Mouse (Mus musculus): ENCODE data around the gene Cxcl13.

Cxcl13 gene

GRCm38 (mm10) chr5:95983797-95984486 lies 27.2 kb downstream of the Cxcl13 start:
- DNase-seq (ENCODE audit: low spot score in 2 of 2), result no peak

GRCm38 (mm10) chr5:95991339-95992292 lies 34.9 kb downstream of the Cxcl13 start:
- DNase-seq (ENCODE audit: low spot score in 2 of 2), result no peak

GRCm38 (mm10) chr5:95997276-95997675 lies 40.5 kb downstream of the Cxcl13 start:
- DNase-seq (ENCODE audit: low spot score in 2 of 2), result no peak

GRCm38 (mm10) chr5:96003348-96003747 lies 46.6 kb downstream of the Cxcl13 start:
- no peak for DNase-seq (ENCODE audit: low spot score in 2 of 2)

- no peak for DNase-seq (ENCODE audit: low spot score in 2 of 2)
Observed at GRCm38 (mm10) chr5:96008274-96008842, 51.6 kb downstream of the Cxcl13 start.

GRCm38 (mm10) chr5:96009076-96009475 lies 52.3 kb downstream of the Cxcl13 start:
- DNase-seq (ENCODE audit: low spot score in 2 of 2), result no peak
